Mouse (Mus musculus): ENCODE measurements around the gene Ica1l.

Ica1l gene

GRCm38 (mm10) chr1:59995646-59996045 lies 47.3 kb downstream of the Ica1l start:
- no peak for TF ChIP-seq GATA4 (IDR thresholded peaks at IDR 0.05; ENCODE audit: insufficient replicate concordance, low read length)

- TF ChIP-seq GATA4 (IDR thresholded peaks at IDR 0.05; ENCODE audit: insufficient replicate concordance, low read length) = no peak
Measured at GRCm38 (mm10) chr1:59987399-59988040, 55.5 kb downstream of the Ica1l start.

GRCm38 (mm10) chr1:59986626-59987025 lies 56.4 kb downstream of the Ica1l start:
- no peak for TF ChIP-seq GATA4 (IDR thresholded peaks at IDR 0.05; ENCODE audit: insufficient replicate concordance, low read length)

GRCm38 (mm10) chr1:59967291-59967690 lies 75.7 kb downstream of the Ica1l start:
- no peak for TF ChIP-seq GATA4 (IDR thresholded peaks at IDR 0.05; ENCODE audit: insufficient replicate concordance, low read length)

GRCm38 (mm10) chr1:59966171-59966785 lies 76.7 kb downstream of the Ica1l start:
- no peak for TF ChIP-seq GATA4 (IDR thresholded peaks at IDR 0.05; ENCODE audit: insufficient replicate concordance, low read length)

- TF ChIP-seq GATA4 (IDR thresholded peaks at IDR 0.05; ENCODE audit: insufficient replicate concordance, low read length) = no peak
Measured at GRCm38 (mm10) chr1:59959941-59960340, 83.0 kb downstream of the Ica1l start.

- no peak for TF ChIP-seq GATA4 (IDR thresholded peaks at IDR 0.05; ENCODE audit: insufficient replicate concordance, low read length)
Measured at GRCm38 (mm10) chr1:59957206-59957605, 85.8 kb downstream of the Ica1l start.

- TF ChIP-seq GATA4 (IDR thresholded peaks at IDR 0.05; ENCODE audit: insufficient replicate concordance, low read length) = no peak
Measured at GRCm38 (mm10) chr1:59947509-59947908, 95.5 kb downstream of the Ica1l start.

GRCm38 (mm10) chr1:59945969-59946368 lies 97.0 kb downstream of the Ica1l start:
- TF ChIP-seq GATA4 (IDR thresholded peaks at IDR 0.05; ENCODE audit: insufficient replicate concordance, low read length) = no peak

- no peak for TF ChIP-seq GATA4 (IDR thresholded peaks at IDR 0.05; ENCODE audit: insufficient replicate concordance, low read length)
Measured at GRCm38 (mm10) chr1:59943825-59944224, 99.2 kb downstream of the Ica1l start.

- TF ChIP-seq GATA4 (IDR thresholded peaks at IDR 0.05; ENCODE audit: insufficient replicate concordance, low read length) = no peak
Measured at GRCm38 (mm10) chr1:59942057-59942790, 100.8 kb downstream of the Ica1l start.

GRCm38 (mm10) chr1:59941063-59941462 lies 101.9 kb downstream of the Ica1l start:
- no peak for TF ChIP-seq GATA4 (IDR thresholded peaks at IDR 0.05; ENCODE audit: insufficient replicate concordance, low read length)

- TF ChIP-seq GATA4 (IDR thresholded peaks at IDR 0.05; ENCODE audit: insufficient replicate concordance, low read length) = no peak
Measured at GRCm38 (mm10) chr1:59932991-59933390, 110.0 kb downstream of the Ica1l start.
